Mouse (Mus musculus): Measurements from ENCODE around the gene Foxp3.

Gene Foxp3

DNA sequence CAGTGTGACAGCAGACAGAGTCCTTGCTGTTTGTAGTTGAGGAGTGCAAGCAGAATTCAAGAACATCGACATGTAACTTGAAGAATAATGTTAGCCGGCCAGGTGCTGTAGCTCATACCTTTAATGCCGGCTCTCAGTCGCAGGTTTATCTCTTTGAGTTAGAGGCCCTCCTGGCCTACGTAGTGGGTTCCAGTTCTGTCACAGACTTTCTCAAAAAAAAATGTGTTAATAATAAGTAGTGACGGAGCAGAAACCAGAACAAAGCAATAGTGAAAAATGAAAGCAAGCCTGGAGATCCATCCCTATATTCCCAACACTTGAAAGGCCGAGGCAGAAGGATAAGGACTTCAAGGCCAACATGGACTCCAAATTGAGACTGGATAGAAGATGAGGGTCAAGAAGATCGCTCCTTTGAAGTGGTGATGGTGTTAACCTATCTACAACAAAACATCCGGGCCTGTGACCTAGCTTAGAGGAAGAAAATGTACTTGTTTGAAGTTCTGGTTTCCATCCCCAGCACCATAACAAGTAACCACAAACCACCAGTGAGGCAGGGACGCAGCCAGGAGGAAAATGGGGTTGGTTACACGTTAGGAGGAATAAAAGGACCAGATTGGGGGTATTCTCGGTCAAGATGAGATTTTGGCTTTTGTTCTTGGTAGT is 44.6 kb downstream of the Foxp3 start:
- no peak for DNase-seq

DNA sequence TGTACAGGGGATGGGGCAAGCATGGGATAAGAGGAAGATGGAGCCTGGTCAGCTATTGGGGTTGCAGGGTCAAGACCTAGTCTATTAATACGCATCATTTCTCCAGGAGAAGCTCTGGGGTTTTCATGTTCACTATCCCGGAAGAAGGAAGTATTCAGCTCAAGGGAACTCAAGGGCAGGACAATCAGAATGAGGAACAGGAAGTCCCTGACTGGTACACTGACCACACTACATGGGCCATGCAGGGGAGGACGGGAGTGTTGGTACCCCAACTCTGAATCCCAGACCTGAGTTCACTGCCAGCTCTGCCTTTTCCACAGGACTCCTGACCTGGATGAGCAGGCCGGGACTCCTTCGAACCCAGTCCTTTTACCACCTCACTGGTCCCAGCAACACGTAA is 59.1 kb downstream of the Foxp3 start:
- DNase-seq: no peak

DNA sequence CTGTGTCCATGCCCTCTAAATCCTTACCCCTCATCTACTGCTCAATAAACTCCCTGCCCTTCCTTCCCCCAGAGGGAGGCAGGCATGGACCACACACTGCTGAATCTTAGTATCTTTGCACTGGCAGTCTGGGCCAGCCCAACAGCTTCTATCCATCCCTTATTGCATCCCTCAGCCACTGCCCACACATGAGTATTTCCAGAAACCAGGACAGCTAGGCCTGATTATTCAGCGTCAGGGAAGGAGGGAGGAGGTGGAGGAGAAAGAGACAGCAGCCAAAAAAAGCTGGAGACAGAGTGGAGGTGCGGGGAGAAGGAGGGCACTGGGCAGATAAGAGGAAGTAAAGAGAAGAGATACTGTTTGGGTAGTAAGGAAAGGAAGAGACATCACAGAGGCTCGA is 61.7 kb downstream of the Foxp3 start:
- no peak for DNase-seq

DNA sequence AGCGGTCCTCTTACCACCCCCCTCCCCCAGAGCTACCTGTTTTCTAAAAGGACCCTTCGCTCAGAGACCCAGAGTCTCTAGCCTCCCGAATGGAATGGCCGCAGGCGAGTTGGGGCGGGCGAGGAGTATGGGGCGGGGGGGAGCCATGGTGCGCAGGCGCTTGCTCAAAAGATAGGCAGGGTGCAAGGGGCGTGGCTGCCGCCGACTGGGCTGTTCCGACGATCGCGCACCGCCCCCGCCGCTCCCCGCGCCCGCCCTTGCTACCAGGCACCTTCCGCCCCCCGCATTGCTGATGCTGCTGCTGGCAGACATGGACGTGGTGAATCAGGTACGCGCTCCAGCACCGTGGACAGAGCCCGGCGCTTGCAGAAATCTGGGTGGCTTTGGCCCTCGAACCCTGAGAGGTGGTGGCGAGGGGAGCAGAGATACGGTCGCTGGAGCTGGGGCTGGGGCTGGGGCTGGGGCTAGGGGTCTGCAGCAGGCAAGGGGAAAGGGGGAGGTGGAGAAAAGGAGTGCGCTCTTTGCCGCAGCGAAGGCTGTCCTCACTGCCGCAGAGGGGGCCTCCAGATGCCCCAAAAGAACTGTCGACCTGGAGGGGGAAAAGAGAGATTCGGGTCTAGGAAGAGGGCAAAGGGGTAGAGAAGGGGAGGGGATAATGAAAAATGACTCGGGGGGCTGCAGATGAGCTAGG is 65.1 kb downstream of the Foxp3 start, which contains the start of gene Syp:
TSS of gene Syp (plus strand) at position 71 of the 691 bp plus-strand sequence.
- peak; percentile 86 to 90 for DNase-seq

DNA sequence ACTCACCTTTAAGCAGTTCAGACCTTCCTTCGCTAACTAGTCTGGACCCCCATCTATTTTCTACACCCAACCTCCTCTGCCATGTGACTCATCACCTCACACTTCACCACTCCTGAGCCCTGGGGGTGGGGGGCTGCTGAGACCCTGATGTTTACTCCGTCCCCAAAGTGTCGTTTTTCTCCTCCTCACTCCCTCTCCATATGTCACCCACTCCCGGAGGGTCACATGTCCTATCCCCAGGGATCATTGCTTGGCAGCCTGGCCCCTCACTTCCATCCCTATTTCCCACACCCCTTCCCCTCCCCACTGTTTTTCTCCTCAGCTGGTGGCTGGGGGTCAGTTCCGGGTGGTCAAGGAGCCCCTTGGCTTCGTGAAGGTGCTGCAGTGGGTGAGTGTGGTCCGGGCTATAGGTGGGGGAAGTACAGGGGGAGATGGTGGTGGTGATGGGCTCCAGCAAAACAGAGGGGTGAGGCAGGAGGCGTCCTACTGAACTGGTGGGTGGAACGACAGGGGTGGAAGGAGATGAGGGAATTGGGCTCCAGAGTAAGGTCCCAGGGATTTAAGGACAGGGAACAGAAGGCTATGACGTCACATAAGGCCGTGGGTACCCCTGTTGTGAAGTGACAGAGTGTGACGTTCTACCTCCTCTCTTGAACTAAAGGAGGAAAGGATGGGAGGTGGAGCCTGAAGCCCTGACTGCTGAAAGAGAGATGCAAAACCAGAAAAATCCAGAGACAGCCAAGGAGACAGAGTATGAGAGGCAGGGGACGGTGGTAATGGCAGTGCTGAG is 66.3 kb downstream of the Foxp3 start:
- no peak for DNase-seq

DNA sequence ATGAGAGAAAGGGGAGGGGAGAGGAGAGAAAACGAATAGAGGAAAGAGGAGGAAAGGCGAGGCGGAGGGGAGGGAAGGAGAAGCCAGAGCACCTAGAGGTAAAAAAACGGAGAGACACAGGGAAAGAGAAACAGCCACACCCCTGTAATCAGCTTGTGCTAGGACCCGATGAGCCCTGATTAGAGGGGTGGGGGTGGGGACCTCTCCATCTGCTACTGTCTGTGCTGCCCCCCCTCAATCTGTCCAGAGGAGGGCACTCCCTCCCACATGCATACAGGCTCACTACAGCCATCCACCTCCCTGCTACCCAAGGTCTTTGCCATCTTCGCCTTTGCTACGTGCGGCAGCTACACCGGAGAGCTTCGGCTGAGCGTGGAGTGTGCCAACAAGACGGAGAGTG is 67.3 kb downstream of the Foxp3 start:
- no peak for DNase-seq
